In the genomic region with DNA sequence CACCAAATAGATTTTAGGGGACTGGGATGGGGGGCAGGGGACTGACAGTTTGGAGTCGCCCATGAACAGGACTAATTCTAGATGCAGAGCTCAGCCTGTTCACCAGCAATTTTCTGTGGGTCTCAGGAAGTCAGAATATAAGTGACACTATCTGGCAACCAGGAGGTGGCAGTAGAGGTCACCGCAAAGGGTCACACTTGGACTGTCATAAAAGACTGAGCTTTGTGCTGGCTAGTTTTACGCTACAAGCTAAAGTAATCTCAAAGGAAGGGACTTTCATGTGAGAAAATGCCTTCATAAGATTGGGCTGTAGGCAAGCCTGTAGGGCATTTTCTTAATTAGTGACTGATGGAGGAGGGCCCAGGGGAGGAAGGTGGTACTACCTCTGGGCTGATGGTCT, we compare ENCODE assay signal across 8 mouse cellular contexts. TPM values are rescaled to one million over a fixed set of nuclear protein-coding genes. Genes with fewer than 3 reads are reported as not detected.
DNase-seq lines count a peak whose midpoint lies in the region; ATAC-seq and TF ChIP-seq lines count a peak whose summit lies in the region.

No protein-coding gene starts in this region.

- no peaks in the 10 kb centered on the region for H3K36me3 ChIP-seq in liver, embryonic 11.5 days (ENCODE audit: control insufficient read depth, insufficient read depth, low read length)

- intact Hi-C loops in left cerebral cortex, postnatal 4 days (cut with DNase I), result no loop called here

- ATAC-seq in liver, embryonic 11.5 days (replicated peaks; ENCODE audit: low FRiP score), result no peak
- ATAC-seq in Patski, result no peak

- POLR2A ChIA-PET in Patski (lab: Charles Lee), result no interaction called here

- no peaks in the 10 kb centered on the region for H3K4me1 ChIP-seq in liver, embryonic 11.5 days (replicated peaks; ENCODE audit: control insufficient read depth, insufficient read depth, low read length)

- DNase-seq in liver (peak; percentile 27), Patski (ENCODE audit: low read depth, low spot score) (peak; percentile 15)
- DNase-seq in liver, embryonic 11.5 days (ENCODE audit: low spot score), result no peak
- DNase-seq in cerebellum, adult 18-20 months, result peak; percentile 66 to 69
- peak; percentile 42 for DNase-seq in heart, adult 8-10 months (ENCODE audit: low spot score)
- DNase-seq in left cerebral cortex, postnatal 4 days, result peak; percentile 61
- peak; percentile 61 for DNase-seq in retina, postnatal 1 day
- no peak for DNase-seq in spleen, postnatal 4 days (ENCODE audit: low spot score in 2 of 2)

- H3K9ac ChIP-seq in liver, embryonic 11.5 days (ENCODE audit: low read depth, low read length), result no peak overlapping the region

- H3K4me2 ChIP-seq in liver, embryonic 11.5 days, result no peak overlapping the region

- 36% methylated on average over 3 of the region's 3 CpGs for WGBS in liver, embryonic 11.5 days

- no peak overlapping the region for H3K4me3 ChIP-seq in liver, embryonic 11.5 days (ENCODE audit: low read depth, low read length)

- peak; percentile 72 for TF ChIP-seq CTCF in Patski (IDR thresholded peaks at IDR 0.05)

- no peak overlapping the region for H3K27ac ChIP-seq in liver, embryonic 11.5 days (ENCODE audit: low read depth, low read length)

- CTCF ChIA-PET in Patski (lab: Charles Lee), result interaction anchor here (0.7 to 2.4 kb wide), 10 partner anchors 9 to 221 kb away, joined by 3 to 19 read pairs (median 4); no protein-coding TSS in a partner anchor

- in situ Hi-C loops in Patski (cut with MboI; ENCODE audit: low pct_unique_long_range_greater_than_20kb), result loop anchor here (25.0 kb wide), 1 partner anchor 460 kb away; the partner anchor contains the start of gene D630039A03Rik

- H3K9me3 ChIP-seq in liver, embryonic 11.5 days (ENCODE audit: control insufficient read depth, low read length), result no peaks in the 10 kb centered on the region

- no peaks in the 10 kb centered on the region for H3K27me3 ChIP-seq in liver, embryonic 11.5 days (replicated peaks; ENCODE audit: control insufficient read depth, insufficient read depth, low read length)
- H3K27me3 ChIP-seq in Patski, result no peaks in the 10 kb centered on the region

RNA-seq across cellular contexts. Expression of gene Palm2, which starts 17.8 kb away (rescaled TPM):
- 0.32 and 0.71 TPM in 2 replicates for polyA plus RNA-seq in liver, embryonic 11.5 days (2014; fragmentation: Nextera tagmentation; extraction: Ambion mirVana)
- polyA plus RNA-seq in Patski (2021), result 0.71 TPM
- total RNA-seq in heart, adult 8-10 months (2022), result 10 to 100 TPM; 12.3 to 24.6 (median 13.4) TPM
- 10 to 100 TPM; 74.0 to 80.4 TPM for total RNA-seq in left cerebral cortex, postnatal 4 days (2021)

Comparison
In these comparisons a context has a peak if more than half of its experiments do, and no peak if none do; other contexts are left out.
1. DNase-seq: peak in liver (single experiment), Patski (single experiment), cerebellum, adult 18-20 months (2 of 2), heart, adult 8-10 months (single experiment), left cerebral cortex, postnatal 4 days (single experiment) and retina, postnatal 1 day (single experiment); none in liver, embryonic 11.5 days (single experiment) and spleen, postnatal 4 days (0 of 2).